Mouse (Mus musculus) neural tube, embryonic 15.5 days (tissue): Measurements from ENCODE around the gene Rfx1. TPM values are rescaled to one million over a fixed set of nuclear protein-coding genes. Genes with fewer than 3 reads are reported as not detected.

ENCODE experiments used
- ATAC-seq: fragments of 200-750 bp; cut with Nextera tagmentation; 2 replicates; pipeline ENCODE4 v1.8.0; 2017; ENCODE audit warnings: mild to moderate bottlenecking, moderate TSS enrichment, moderate library complexity; ENCODE audit not compliant: low FRiP score
- H3K27ac ChIP-seq: fragments of 300-500 bp; sonication (generic); replicated peaks from 2 replicates; pipeline ENCODE4 v1.5.1; 2015; ENCODE audit warnings: mild to moderate bottlenecking, inconsistent platforms
- H3K27me3 ChIP-seq: fragments of 300-500 bp; sonication (generic); replicated peaks from 2 replicates; pipeline ENCODE4 v1.6.1; 2015; ENCODE audit warnings: inconsistent platforms
- H3K36me3 ChIP-seq: fragments of 300-500 bp; sonication (generic); 2 replicates; pipeline ENCODE4 v1.6.1; 2015; ENCODE audit warnings: inconsistent platforms
- H3K4me1 ChIP-seq: fragments of 300-500 bp; sonication (generic); 2 replicates; pipeline ENCODE4 v1.6.1; 2015; ENCODE audit warnings: inconsistent platforms
- H3K4me2 ChIP-seq: fragments of 300-500 bp; sonication (generic); 2 replicates; pipeline ENCODE4 v1.6.1; 2015; ENCODE audit warnings: inconsistent platforms, mild to moderate bottlenecking, moderate library complexity
- H3K4me3 ChIP-seq: fragments of 300-500 bp; sonication (generic); replicated peaks from 2 replicates; pipeline ENCODE4 v1.5.1; 2015; ENCODE audit warnings: mild to moderate bottlenecking, inconsistent platforms
- H3K9ac ChIP-seq: fragments of 300-500 bp; sonication (generic); replicated peaks from 2 replicates; pipeline ENCODE4 v1.6.1; 2015; ENCODE audit warnings: mild to moderate bottlenecking, inconsistent platforms
- H3K9me3 ChIP-seq: fragments of 300-500 bp; sonication (generic); replicated peaks from 2 replicates; pipeline ENCODE4 v1.6.1; 2016; ENCODE audit warnings: inconsistent platforms
- WGBS: fragments of 180-500 bp; shearing (Covaris S2); methylation state at CpG from one replicate; pipeline ENCODE4 v1.1.7; 2015; ENCODE audit warnings: mixed read lengths; 5-methylcytosine and 5-hydroxymethylcytosine counted together
- polyA plus RNA-seq: library from polyadenylated mRNA; unstranded; fragments of >200 nt; fragmentation: Nextera tagmentation; extraction: Ambion mirVana; gene quantifications from 2 replicates; pipeline ENCODE4 v1.2.1, GENCODE M21; 2015

The Rfx1 gene
- 8.7 and 9.5 TPM in 2 replicates for polyA plus RNA-seq

- Histone ChIP-seq H3K36me3 (no peaks in the 10 kb centered on the region), H3K4me1 (peaks cover 47% of the 10 kb centered on the region), H3K27ac (peak within 1 kb of the TSS; percentile 97), H3K4me2 (peak within 1 kb of the TSS; percentile 84), H3K9me3 (no peaks in the 10 kb centered on the region), H3K9ac (peak within 1 kb of the TSS; percentile 96), H3K27me3 (no peaks in the 10 kb centered on the region), H3K4me3 (peak within 1 kb of the TSS; percentile 98)
- WGBS = under 1% methylated on average over 51 of the region's 51 CpGs
- ATAC-seq = peak; percentile 98
Observed at GRCm38 (mm10) chr8:84066291-84066930, at the start of gene Rfx1. Gene Rfx1, plus strand, starts transcription at chr8:84066834.

DNA sequence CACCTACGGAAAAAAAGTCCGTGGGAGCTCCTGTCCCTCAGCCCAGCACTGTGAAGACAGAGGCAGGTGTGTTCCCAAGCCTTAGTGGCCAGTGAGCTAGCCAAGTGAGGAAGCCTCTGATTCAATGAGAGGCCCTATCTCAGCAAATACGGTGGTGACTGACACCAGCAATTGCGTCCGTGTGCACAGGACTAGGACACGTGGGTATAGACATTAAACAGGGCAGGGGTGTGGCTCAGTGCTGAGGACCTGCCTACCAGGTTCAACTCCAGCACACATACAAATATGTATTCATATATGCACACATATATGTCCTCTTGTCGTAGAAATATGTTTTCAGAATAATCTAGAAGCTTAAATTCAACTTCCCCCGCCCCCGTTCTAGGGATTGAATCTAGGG lies 46.9 kb upstream of the Rfx1 start:
- no peak overlapping the region for H3K27ac ChIP-seq
- 0 out of 2 replicates have a peak, but pooled peaks cover 5% of the 10 kb centered on the region for H3K4me1 ChIP-seq
- no peaks in the 10 kb centered on the region for H3K36me3 ChIP-seq
- H3K9me3 ChIP-seq = no peaks in the 10 kb centered on the region
- ATAC-seq = no peak
- H3K27me3 ChIP-seq = peaks cover 21% of the 10 kb centered on the region
- 89% methylated on average over 9 of the region's 9 CpGs for WGBS
- H3K9ac ChIP-seq = no peak overlapping the region
- H3K4me2 ChIP-seq = no peak overlapping the region
- no peak overlapping the region for H3K4me3 ChIP-seq

- 7% methylated on average over 18 of the region's 18 CpGs for WGBS
- no peak within 1 kb of the TSS for H3K27ac ChIP-seq
- no peak within 1 kb of the TSS for H3K4me2 ChIP-seq
- no peak for ATAC-seq
- H3K36me3 ChIP-seq = no peaks in the 10 kb centered on the region
- H3K9me3 ChIP-seq = no peaks in the 10 kb centered on the region
- H3K27me3 ChIP-seq = peaks cover 21% of the 10 kb centered on the region
- no peak within 1 kb of the TSS for H3K9ac ChIP-seq
- no peak within 1 kb of the TSS for H3K4me3 ChIP-seq
- peaks cover 10% of the 10 kb centered on the region for H3K4me1 ChIP-seq
Observed at GRCm38 (mm10) chr8:84021096-84021495, 45.5 kb upstream of the Rfx1 start, which contains the start of gene Palm3. Gene Palm3, plus strand, starts transcription at chr8:84021471.

GRCm38 (mm10) chr8:84021569-84021968 lies 45.1 kb upstream of the Rfx1 start:
- Histone ChIP-seq H3K4me2 (no peak overlapping the region), H3K4me3 (no peak overlapping the region), H3K27ac (no peak overlapping the region), H3K9me3 (no peaks in the 10 kb centered on the region), H3K9ac (no peak overlapping the region), H3K4me1 (peaks cover 14% of the 10 kb centered on the region), H3K27me3 (peaks cover 25% of the 10 kb centered on the region), H3K36me3 (no peaks in the 10 kb centered on the region)
- WGBS = 54% methylated on average over 12 of the region's 12 CpGs
- no peak for ATAC-seq

- no peak for ATAC-seq
- no peak overlapping the region for H3K27ac ChIP-seq
- H3K4me3 ChIP-seq = no peak overlapping the region
- no peaks in the 10 kb centered on the region for H3K36me3 ChIP-seq
- 42% methylated on average over 5 of the region's 5 CpGs for WGBS
- no peak overlapping the region for H3K9ac ChIP-seq
- H3K9me3 ChIP-seq = no peaks in the 10 kb centered on the region
- no peak overlapping the region for H3K4me2 ChIP-seq
- peaks cover 39% of the 10 kb centered on the region for H3K27me3 ChIP-seq
- peaks cover 19% of the 10 kb centered on the region for H3K4me1 ChIP-seq
Observed at GRCm38 (mm10) chr8:84023085-84023484, 43.5 kb upstream of the Rfx1 start.

DNA sequence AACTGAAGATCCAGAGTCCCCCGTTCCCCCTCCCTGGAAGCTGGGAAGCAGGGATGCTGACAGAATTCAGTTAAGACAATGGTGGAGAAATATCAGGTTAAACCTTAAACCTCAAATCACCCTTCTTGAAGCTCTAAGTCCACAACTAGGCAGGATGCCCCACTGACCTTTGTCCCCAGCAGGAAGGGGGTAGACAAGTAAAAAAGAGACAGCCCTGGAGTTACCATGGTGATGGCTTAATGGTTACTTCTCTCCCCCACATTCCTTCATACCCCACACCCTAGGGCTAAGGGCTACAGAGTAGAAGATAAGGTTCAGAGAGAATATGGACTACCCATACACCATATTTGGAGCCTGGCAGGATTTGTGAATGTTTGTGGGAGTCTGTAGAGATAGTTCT lies 43.0 kb upstream of the Rfx1 start:
- Histone ChIP-seq H3K27me3 (peaks cover 44% of the 10 kb centered on the region), H3K4me1 (peaks cover 19% of the 10 kb centered on the region), H3K36me3 (no peaks in the 10 kb centered on the region), H3K27ac (no peak overlapping the region), H3K4me2 (no peak overlapping the region), H3K9me3 (no peaks in the 10 kb centered on the region), H3K9ac (no peak overlapping the region), H3K4me3 (no peak overlapping the region)
- no peak for ATAC-seq
- 61% methylated on average over 1 of the region's 1 CpGs for WGBS

GRCm38 (mm10) chr8:84024171-84024570 lies 42.5 kb upstream of the Rfx1 start:
- Histone ChIP-seq H3K27me3 (peaks cover 44% of the 10 kb centered on the region), H3K36me3 (no peaks in the 10 kb centered on the region), H3K9me3 (no peaks in the 10 kb centered on the region), H3K4me3 (no peak overlapping the region), H3K4me1 (peaks cover 19% of the 10 kb centered on the region), H3K4me2 (no peak overlapping the region), H3K27ac (no peak overlapping the region), H3K9ac (no peak overlapping the region)
- WGBS = 12% methylated on average over 10 of the region's 10 CpGs
- no peak for ATAC-seq

DNA sequence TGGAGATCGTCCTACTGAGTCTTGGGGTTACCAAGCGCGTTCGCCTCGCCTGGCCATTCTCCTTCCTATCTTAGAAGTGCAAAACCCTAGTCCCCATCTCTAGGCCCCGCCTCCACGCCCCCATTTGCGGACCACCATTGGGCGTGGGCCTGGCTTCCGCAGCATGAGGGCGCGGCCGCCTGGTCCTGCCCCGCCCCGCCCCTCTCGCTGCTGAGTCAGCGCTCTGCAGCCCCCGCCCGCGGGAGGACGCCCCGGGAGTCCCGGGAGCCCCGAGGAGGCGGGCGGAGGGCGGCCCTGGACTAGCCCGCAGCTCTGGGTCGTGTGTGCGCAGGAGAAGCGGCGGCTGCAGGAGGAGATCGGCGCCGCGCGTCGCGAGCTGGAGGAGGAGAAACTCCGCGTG lies 40.8 kb upstream of the Rfx1 start:
- Histone ChIP-seq H3K36me3 (no peaks in the 10 kb centered on the region), H3K4me1 (peaks cover 18% of the 10 kb centered on the region), H3K27me3 (peaks cover 39% of the 10 kb centered on the region), H3K4me3 (peak overlapping the region; percentile 53), H3K9me3 (no peaks in the 10 kb centered on the region), H3K4me2 (peak overlapping the region; percentile 93), H3K9ac (peak overlapping the region; percentile 62), H3K27ac (no peak overlapping the region)
- 1% methylated on average over 41 of the region's 41 CpGs for WGBS
- peak; percentile 77 for ATAC-seq

DNA sequence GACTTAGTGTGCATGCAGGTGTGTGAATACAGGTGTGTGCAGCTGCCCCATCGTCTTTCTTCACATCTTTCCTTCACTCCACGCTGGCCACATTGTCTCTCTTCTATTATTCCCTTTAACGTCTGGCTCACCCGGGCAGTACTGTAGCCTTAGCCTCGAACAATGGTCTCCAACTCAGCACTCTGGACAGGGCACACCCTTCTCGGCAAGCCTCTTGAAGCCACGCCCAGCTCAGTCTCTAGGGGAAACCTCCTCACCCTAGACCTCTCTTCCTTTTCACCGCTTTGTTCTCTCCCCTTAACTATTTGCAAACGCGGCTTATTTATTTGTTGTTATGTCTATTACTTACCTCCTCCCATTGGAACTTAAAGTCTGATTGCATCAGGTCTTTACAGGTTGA lies 39.2 kb upstream of the Rfx1 start:
- no peak overlapping the region for H3K4me3 ChIP-seq
- H3K9ac ChIP-seq = no peak overlapping the region
- H3K4me2 ChIP-seq = no peak overlapping the region
- no peaks in the 10 kb centered on the region for H3K9me3 ChIP-seq
- H3K36me3 ChIP-seq = no peaks in the 10 kb centered on the region
- ATAC-seq = no peak
- peaks cover 26% of the 10 kb centered on the region for H3K27me3 ChIP-seq
- H3K27ac ChIP-seq = no peak overlapping the region
- H3K4me1 ChIP-seq = peaks cover 14% of the 10 kb centered on the region
- WGBS = 7% methylated on average over 10 of the region's 10 CpGs

DNA sequence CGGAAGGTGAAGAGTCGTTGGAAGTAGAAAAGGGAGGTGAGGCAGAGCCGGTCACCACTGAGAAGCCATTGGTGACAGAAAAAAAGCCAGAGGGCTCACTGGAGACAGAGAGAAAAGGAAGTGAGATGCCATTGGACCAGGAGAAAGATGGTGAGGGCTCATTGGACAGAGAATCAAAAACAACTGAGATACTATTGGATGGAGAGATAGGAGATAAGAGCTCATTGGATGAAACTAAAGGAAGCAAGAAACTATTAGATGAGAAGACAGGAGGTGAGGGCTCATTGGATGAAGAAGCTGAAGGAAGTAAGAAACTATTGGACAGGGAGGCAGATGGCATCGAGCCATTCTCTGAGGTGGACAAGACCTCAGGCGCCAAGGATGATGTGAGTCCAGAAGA lies 37.4 kb upstream of the Rfx1 start:
- Histone ChIP-seq H3K4me1 (peaks cover 14% of the 10 kb centered on the region), H3K9ac (no peak overlapping the region), H3K9me3 (no peaks in the 10 kb centered on the region), H3K27me3 (peaks cover 24% of the 10 kb centered on the region), H3K36me3 (no peaks in the 10 kb centered on the region), H3K4me2 (no peak overlapping the region), H3K27ac (no peak overlapping the region), H3K4me3 (no peak overlapping the region)
- ATAC-seq = no peak
- 88% methylated on average over 5 of the region's 5 CpGs for WGBS

DNA sequence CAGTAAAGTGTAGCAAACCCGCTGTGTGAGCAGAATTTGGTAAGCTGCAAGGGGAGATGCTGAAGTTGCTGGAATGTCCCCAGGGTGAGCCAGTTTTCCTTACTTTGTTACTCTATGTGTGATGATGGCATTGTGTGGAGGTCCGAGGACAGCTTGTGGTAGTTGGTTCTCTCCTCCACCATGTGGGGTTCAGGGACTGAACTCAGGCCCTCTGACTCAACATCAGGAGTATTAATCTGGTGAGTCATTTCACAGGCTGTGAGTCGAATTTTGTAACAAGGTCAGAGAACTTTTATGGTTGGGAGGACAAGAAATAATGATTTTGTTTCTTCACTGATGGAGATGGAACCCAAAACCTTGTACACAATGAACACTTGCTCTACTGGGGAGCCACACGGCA lies 33.9 kb upstream of the Rfx1 start:
- ATAC-seq = no peak
- Histone ChIP-seq H3K36me3 (no peaks in the 10 kb centered on the region), H3K9me3 (no peaks in the 10 kb centered on the region), H3K4me3 (no peak overlapping the region), H3K27me3 (peaks cover 19% of the 10 kb centered on the region), H3K9ac (no peak overlapping the region), H3K4me2 (no peak overlapping the region), H3K27ac (no peak overlapping the region), H3K4me1 (no peaks in the 10 kb centered on the region)
- 78% methylated on average over 4 of the region's 4 CpGs for WGBS

DNA sequence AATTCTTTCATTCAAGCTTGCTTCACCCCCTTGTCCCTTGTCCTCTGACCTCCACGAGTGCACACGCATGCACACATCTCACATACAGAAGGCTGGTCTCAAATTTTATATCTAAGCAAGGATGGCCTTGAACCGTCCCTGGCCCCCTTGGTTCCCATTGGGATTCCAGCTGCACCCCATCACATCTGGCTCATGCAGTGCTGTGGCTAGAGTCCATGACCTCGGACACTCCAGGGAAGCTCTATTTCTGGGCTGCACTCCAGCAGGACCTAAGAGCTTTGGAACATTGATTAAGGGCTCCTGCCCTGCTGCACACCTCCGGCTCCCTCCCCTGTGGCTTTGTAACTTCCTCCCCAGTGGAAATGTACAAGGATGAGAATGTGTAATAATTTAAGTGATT lies 28.6 kb upstream of the Rfx1 start:
- no peaks in the 10 kb centered on the region for H3K9me3 ChIP-seq
- H3K36me3 ChIP-seq = no peaks in the 10 kb centered on the region
- no peak overlapping the region for H3K4me2 ChIP-seq
- H3K4me3 ChIP-seq = no peak overlapping the region
- H3K4me1 ChIP-seq = peaks cover 12% of the 10 kb centered on the region
- WGBS = 78% methylated on average over 5 of the region's 5 CpGs
- ATAC-seq = no peak
- peaks cover 43% of the 10 kb centered on the region for H3K27me3 ChIP-seq
- no peak overlapping the region for H3K9ac ChIP-seq
- no peak overlapping the region for H3K27ac ChIP-seq
